13 mouse cellular contexts compared by ENCODE assay signal in genomic region chr3:36941572-36941971, GRCm38 (mm10).
DNase-seq lines count a peak whose midpoint lies in the region; ATAC-seq and TF ChIP-seq lines count a peak whose summit lies in the region.
"Had no signal": no experiment of that assay in that cellular context is flagged by ENCODE, and none has a peak within 500 bp of the region (broad histone marks: within the 10 kb centered on the region; RNA-seq: fewer than 3 reads in every experiment).

No protein-coding gene starts in this region.

- H3K4me1 ChIP-seq in forebrain, embryonic 15.5 days: no peaks in the 10 kb centered on the region
- H3K4me1 ChIP-seq in forebrain, postnatal 0 days (ENCODE audit: insufficient read depth): no peaks in the 10 kb centered on the region
- peaks cover 3% of the 10 kb centered on the region; the same call in 1 of the 2 replicates for H3K4me1 ChIP-seq in intestine, embryonic 16.5 days (ENCODE audit: control insufficient read depth, insufficient read depth, low read length)
- no peaks in the 10 kb centered on the region for H3K4me1 ChIP-seq in midbrain, embryonic 14.5 days (ENCODE audit: control insufficient read depth, insufficient read depth, low read length)
- H3K4me1 ChIP-seq: stomach, embryonic 15.5 days had no signal

- H3K4me2 ChIP-seq in forebrain, embryonic 15.5 days (replicated peaks): no peak overlapping the region
- H3K4me2 ChIP-seq in forebrain, postnatal 0 days (ENCODE audit: low read depth): no peak overlapping the region
- peak overlapping the region; percentile 13; the same call in 1 of the 2 replicates for H3K4me2 ChIP-seq in intestine, embryonic 16.5 days (ENCODE audit: low read depth, low read length)
- H3K4me2 ChIP-seq in midbrain, embryonic 14.5 days (ENCODE audit: low read length): no peak overlapping the region
- H3K4me2 ChIP-seq: stomach, embryonic 15.5 days had no signal

- no peaks in the 10 kb centered on the region for H3K27me3 ChIP-seq in forebrain, embryonic 15.5 days
- no peaks in the 10 kb centered on the region for H3K27me3 ChIP-seq in forebrain, postnatal 0 days (ENCODE audit: insufficient read depth, low read length)
- no peaks in the 10 kb centered on the region for H3K27me3 ChIP-seq in intestine, embryonic 16.5 days (replicated peaks; ENCODE audit: control insufficient read depth, insufficient read depth, low read length)
- no peaks in the 10 kb centered on the region for H3K27me3 ChIP-seq in midbrain, embryonic 14.5 days (ENCODE audit: control insufficient read depth, insufficient read depth, low read length)
- H3K27me3 ChIP-seq: megakaryocyte, embryonic 14.5 days; Patski; stomach, embryonic 15.5 days had no signal

- no peak overlapping the region for H3K4me3 ChIP-seq in forebrain, embryonic 15.5 days
- no peak overlapping the region for H3K4me3 ChIP-seq in forebrain, postnatal 0 days (ENCODE audit: low read depth, low read length)
- H3K4me3 ChIP-seq in intestine, embryonic 16.5 days (ENCODE audit: low read length): no peak overlapping the region
- no peak overlapping the region for H3K4me3 ChIP-seq in midbrain, embryonic 14.5 days (replicated peaks; ENCODE audit: low read depth, low read length)
- H3K4me3 ChIP-seq: megakaryocyte, embryonic 14.5 days; stomach, embryonic 15.5 days had no signal

- H3K36me3 ChIP-seq in forebrain, embryonic 15.5 days: peaks cover 6% of the 10 kb centered on the region; the same call in 1 of the 2 replicates
- H3K36me3 ChIP-seq in forebrain, postnatal 0 days (ENCODE audit: insufficient read depth): peaks cover 25% of the 10 kb centered on the region
- 0 out of 2 replicates have a peak, but pooled peaks cover 4% of the 10 kb centered on the region for H3K36me3 ChIP-seq in intestine, embryonic 16.5 days (ENCODE audit: control insufficient read depth, insufficient read depth, low read length)
- H3K36me3 ChIP-seq in midbrain, embryonic 14.5 days (ENCODE audit: control insufficient read depth, insufficient read depth, low read length): peaks cover 19% of the 10 kb centered on the region
- H3K36me3 ChIP-seq: stomach, embryonic 15.5 days had no signal

- DNase-seq in forebrain, postnatal 0 days: no peak
- peak; percentile 39 for DNase-seq in 416B (ENCODE audit: low read depth)
- peak; percentile 9 for DNase-seq in embryo, embryonic 9.5 days (ENCODE audit: extremely low spot score)
- no peak for DNase-seq in layer of hippocampus, postnatal 25 days (ENCODE audit: extremely low spot score in 1 of 2, low spot score in 1 of 2)
- no peak for DNase-seq in midbrain, embryonic 14.5 days
- DNase-seq: B cell, adult 2 months; left cerebral cortex, postnatal 4 days; lung, adult 2 months had no signal

- ATAC-seq in forebrain, embryonic 15.5 days (replicated peaks): peak; percentile 46; the same call in 1 of the 2 replicates
- no peak for ATAC-seq in forebrain, postnatal 0 days
- peak; percentile 73 for ATAC-seq in intestine, embryonic 16.5 days
- no peak for ATAC-seq in midbrain, embryonic 14.5 days (ENCODE audit: low FRiP score, low TSS enrichment)
- ATAC-seq: Patski had no signal

- no peak overlapping the region for H3K27ac ChIP-seq in forebrain, embryonic 15.5 days (replicated peaks)
- H3K27ac ChIP-seq in forebrain, postnatal 0 days (ENCODE audit: low read depth, low read length): no peak overlapping the region
- H3K27ac ChIP-seq in intestine, embryonic 16.5 days (ENCODE audit: low read length): peak overlapping the region; percentile 17; the same call in 1 of the 2 replicates
- no peak overlapping the region for H3K27ac ChIP-seq in midbrain, embryonic 14.5 days (replicated peaks; ENCODE audit: low read depth, low read length)
- H3K27ac ChIP-seq: stomach, embryonic 15.5 days had no signal

- H3K9me3 ChIP-seq in forebrain, embryonic 15.5 days: no peaks in the 10 kb centered on the region
- H3K9me3 ChIP-seq in forebrain, postnatal 0 days (ENCODE audit: low read length): no peaks in the 10 kb centered on the region
- no peaks in the 10 kb centered on the region for H3K9me3 ChIP-seq in intestine, embryonic 16.5 days (ENCODE audit: control insufficient read depth, low read length)
- H3K9me3 ChIP-seq in midbrain, embryonic 14.5 days (ENCODE audit: control insufficient read depth, low read length): no peaks in the 10 kb centered on the region
- H3K9me3 ChIP-seq: megakaryocyte, embryonic 14.5 days; stomach, embryonic 15.5 days had no signal

- H3K9ac ChIP-seq in forebrain, embryonic 15.5 days (replicated peaks): no peak overlapping the region
- H3K9ac ChIP-seq in forebrain, postnatal 0 days: no peak overlapping the region
- H3K9ac ChIP-seq in intestine, embryonic 16.5 days (ENCODE audit: low read depth, low read length): no peak overlapping the region
- H3K9ac ChIP-seq in midbrain, embryonic 14.5 days (replicated peaks; ENCODE audit: low read length): no peak overlapping the region
- H3K9ac ChIP-seq: stomach, embryonic 15.5 days had no signal

- 12% methylated on average over 5 of the region's 5 CpGs for WGBS in forebrain, embryonic 15.5 days
- 16% methylated on average over 5 of the region's 5 CpGs for WGBS in forebrain, postnatal 0 days
- 39% methylated on average over 5 of the region's 5 CpGs for WGBS in intestine, embryonic 16.5 days
- 12% methylated on average over 5 of the region's 5 CpGs for WGBS in midbrain, embryonic 14.5 days

- no peak for TF ChIP-seq CTCF in forebrain, postnatal 0 days (IDR thresholded peaks at IDR 0.05; ENCODE audit: low read depth)

Comparison
In these comparisons a context has a peak if more than half of its experiments do, and no peak if none do; other contexts are left out.
1. ATAC-seq: peak in forebrain, embryonic 15.5 days (single experiment) and intestine, embryonic 16.5 days (single experiment); none in forebrain, postnatal 0 days (single experiment) and midbrain, embryonic 14.5 days (single experiment).
2. DNase-seq: peak in 416B (single experiment) and embryo, embryonic 9.5 days (single experiment); none in forebrain, postnatal 0 days (single experiment), layer of hippocampus, postnatal 25 days (0 of 2) and midbrain, embryonic 14.5 days (single experiment).